ENCODE assay signal across 8 mouse cellular contexts in genomic region chr7:122404571-122405393, GRCm38 (mm10).
DNase-seq lines count a peak whose midpoint lies in the region; ATAC-seq and TF ChIP-seq lines count a peak whose summit lies in the region.

No protein-coding gene starts in this region.

- TF ChIP-seq CTCF in E14TG2a.4 (conservative IDR thresholded peaks at IDR 0.05; ENCODE audit: low read length) = no peak
- no peak for TF ChIP-seq CTCF in bone marrow macrophage, adult 2 months (IDR thresholded peaks at IDR 0.05; ENCODE audit: low read depth, low read length)
- no peak for TF ChIP-seq CTCF in lung, postnatal 0 days (IDR thresholded peaks at IDR 0.05)

- whole genome bisulfite sequencing in lung, postnatal 0 days = 1% methylated on average over 21 of the region's 21 CpGs

- H3K27me3 ChIP-seq in E14TG2a.4 (ENCODE audit: insufficient read depth, low read length) = no peaks in the 10 kb centered on the region; the same call in none of the 2 replicates
- no peaks in the 10 kb centered on the region for H3K27me3 ChIP-seq in lung, postnatal 0 days (replicated peaks; ENCODE audit: insufficient read depth, low read length)

- H3K4me3 ChIP-seq in E14TG2a.4 (replicated peaks; ENCODE audit: low read length) = peak overlapping the region; percentile 64
- H3K4me3 ChIP-seq in bone marrow macrophage, adult 2 months (ENCODE audit: insufficient read depth, low read length) = peak overlapping the region; percentile 6
- no peak overlapping the region for H3K4me3 ChIP-seq in lung, postnatal 0 days (ENCODE audit: low read depth, low read length)

- peak overlapping the region; percentile 45 for H3K27ac ChIP-seq in bone marrow macrophage, adult 2 months (ENCODE audit: insufficient read depth, low read depth, low read length)
- H3K27ac ChIP-seq in lung, postnatal 0 days (ENCODE audit: low read length) = no peak overlapping the region

- H3K36me3 ChIP-seq in E14TG2a.4 (ENCODE audit: insufficient read depth, low read length) = no peaks in the 10 kb centered on the region
- no peaks in the 10 kb centered on the region for H3K36me3 ChIP-seq in lung, postnatal 0 days (ENCODE audit: insufficient read depth, low read length)

- no peak overlapping the region for H3K9ac ChIP-seq in lung, postnatal 0 days (replicated peaks; ENCODE audit: low read depth)

- intact Hi-C loops in heart, postnatal 14 days (cut with DNase I) = no loop called here

- no peaks in the 10 kb centered on the region for H3K9me3 ChIP-seq in E14TG2a.4 (ENCODE audit: low read length)
- no peaks in the 10 kb centered on the region for H3K9me3 ChIP-seq in lung, postnatal 0 days (ENCODE audit: low read length)

- H3K4me2 ChIP-seq in lung, postnatal 0 days (replicated peaks; ENCODE audit: low read depth, low read length) = peak overlapping the region; percentile 25

- peak; percentile 6 for DNase-seq in fibroblast of lung, adult 2 months (ENCODE audit: low read depth)
- peak; percentile 32 to 39 for DNase-seq in heart, postnatal 14 days
- DNase-seq in layer of hippocampus, postnatal 10 days (ENCODE audit: low spot score in 2 of 2) = peak; percentile 82 to 86
- peak; percentile 41 for DNase-seq in lung, postnatal 0 days (ENCODE audit: low spot score)
- DNase-seq in ovary, postnatal 36 days (ENCODE audit: low spot score) = peak; percentile 82
- DNase-seq in adipocyte (ENCODE audit: low spot score) = no peak

- H3K4me1 ChIP-seq in E14TG2a.4 (replicated peaks; ENCODE audit: low read depth, low read length) = peaks cover 44% of the 10 kb centered on the region
- peaks cover 26% of the 10 kb centered on the region for H3K4me1 ChIP-seq in bone marrow macrophage, adult 2 months (ENCODE audit: control insufficient read depth, insufficient read depth, low read length)
- H3K4me1 ChIP-seq in lung, postnatal 0 days (ENCODE audit: insufficient read depth, low read depth, low read length) = peaks cover 3% of the 10 kb centered on the region; the same call in 1 of the 2 replicates

- no peak for TF ChIP-seq POLR2A in bone marrow macrophage, adult 2 months (IDR thresholded peaks at IDR 0.05; ENCODE audit: borderline replicate concordance, low read depth, low read length)

- ATAC-seq in lung, postnatal 0 days = no peak; the same call in 1 of the 2 replicates

- no peak for TF ChIP-seq EP300 in lung, postnatal 0 days (IDR thresholded peaks at IDR 0.05)
